Mouse (Mus musculus) midbrain, postnatal 0 days (tissue): ENCODE data around the gene Adcy7. TPM values are rescaled to one million over a fixed set of nuclear protein-coding genes. Genes with fewer than 3 reads are reported as not detected.

Experiments used
- ATAC-seq: fragments of 200-750 bp; cut with Nextera tagmentation; 2 replicates; pipeline ENCODE4 v1.8.0; 2017; ENCODE audit warnings: moderate number of reproducible peaks, mild to moderate bottlenecking, moderate TSS enrichment, moderate library complexity; ENCODE audit not compliant: low FRiP score
- DNase-seq: peaks from one replicate; pipeline ENCODE4 v3.0.0-alpha.2; 2015; ENCODE audit warnings: low spot score
- H3K27ac ChIP-seq: fragments of 300-500 bp; sonication (generic); 2 replicates; pipeline ENCODE4 v1.5.1; 2014; ENCODE audit warnings: low read depth, mild to moderate bottlenecking, low read length, mixed read lengths
- H3K27me3 ChIP-seq: fragments of 300-500 bp; sonication (generic); 2 replicates; pipeline ENCODE4 v1.6.1; 2014; ENCODE audit warnings: low read length, control low read depth, mixed read lengths; ENCODE audit not compliant: insufficient read depth
- H3K36me3 ChIP-seq: fragments of 300-500 bp; sonication (generic); 2 replicates; pipeline ENCODE4 v1.6.1; 2014; ENCODE audit warnings: low read length, control low read depth, mixed read lengths; ENCODE audit not compliant: insufficient read depth
- H3K4me1 ChIP-seq: fragments of 300-500 bp; sonication (generic); 2 replicates; pipeline ENCODE4 v1.6.1; 2014; ENCODE audit warnings: mild to moderate bottlenecking, control low read depth, antibody characterized with exemption, low read length, mixed read lengths; ENCODE audit not compliant: insufficient read depth
- H3K4me2 ChIP-seq: fragments of 300-500 bp; sonication (generic); 2 replicates; pipeline ENCODE4 v1.6.1; 2014; ENCODE audit warnings: low read depth, mild to moderate bottlenecking, low read length, mixed read lengths; ENCODE audit not compliant: poor library complexity, severe bottlenecking
- H3K4me3 ChIP-seq: fragments of 300-500 bp; sonication (generic); 2 replicates; pipeline ENCODE4 v1.5.1; 2014; ENCODE audit warnings: low read depth, mild to moderate bottlenecking, low read length, moderate library complexity
- H3K9ac ChIP-seq: fragments of 300-500 bp; sonication (generic); replicated peaks from 2 replicates; pipeline ENCODE4 v1.6.1; 2014; ENCODE audit warnings: mild to moderate bottlenecking, low read length, moderate library complexity, mixed read lengths; ENCODE audit not compliant: poor library complexity, severe bottlenecking
- H3K9me3 ChIP-seq: fragments of 300-500 bp; sonication (generic); 2 replicates; pipeline ENCODE4 v1.6.1; 2016; ENCODE audit warnings: low read length, control low read depth
- CTCF ChIP-seq: IDR thresholded peaks from 2 replicates; pipeline ENCODE4 v1.5.1; 2016; ENCODE audit warnings: antibody characterized with exemption, mild to moderate bottlenecking
- WGBS: fragments of 180-500 bp; shearing (Covaris S2); extraction: QIAGEN DNeasy Blood & Tissue Kit; methylation state at CpG from one replicate; pipeline ENCODE4 v1.1.7; 2014; 5-methylcytosine and 5-hydroxymethylcytosine counted together
- polyA plus RNA-seq: library from polyadenylated mRNA; unstranded; fragments of >200 nt; fragmentation: Nextera tagmentation; extraction: Ambion mirVana; gene quantifications from 2 replicates; pipeline ENCODE4 v1.2.1, GENCODE M21; 2015
- total RNA-seq: library from RNA; depleted of rRNA; stranded (reverse); fragments of >200 nt; gene quantifications from 2 replicates; pipeline ENCODE4 v1.2.3, GENCODE M21; 2014

Gene Adcy7
- total and polyA plus RNA-seq, 2 experiments from 2014 or later = 11.1 to 21.4 TPM

DNA sequence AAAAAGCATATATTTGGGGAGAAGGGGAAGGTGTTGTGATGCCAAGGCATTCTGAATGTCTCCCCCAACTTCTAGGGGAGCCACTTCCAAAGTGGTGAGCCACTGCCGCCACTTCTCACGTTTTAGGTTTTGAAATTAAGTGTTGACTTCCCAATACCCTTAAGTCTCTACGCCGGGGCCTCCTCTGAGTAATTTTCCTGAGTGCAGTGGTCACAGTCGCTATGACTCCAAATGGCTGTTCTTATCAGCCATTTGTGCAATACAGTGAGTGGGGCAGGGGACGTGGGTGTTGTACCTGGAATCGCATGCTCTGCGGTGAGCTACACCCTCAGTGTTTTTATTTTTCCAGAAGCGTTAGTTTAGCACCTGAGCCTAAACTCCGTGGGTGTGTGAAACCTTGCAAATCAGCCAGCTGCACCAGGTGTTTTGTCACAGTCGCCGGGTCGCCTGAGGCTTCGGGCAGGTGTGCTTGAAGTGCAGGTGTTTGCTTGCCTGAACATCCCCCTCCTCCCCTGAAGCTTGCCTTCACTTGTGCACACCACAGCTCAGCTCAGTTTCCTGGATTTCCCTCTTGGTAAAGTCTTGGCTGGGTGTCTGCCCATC lies 5.3 kb upstream of the Adcy7 start:
- H3K4me3 ChIP-seq = no peak overlapping the region
- 89% methylated on average over 14 of the region's 14 CpGs for WGBS
- no peak overlapping the region for H3K9ac ChIP-seq
- no peaks in the 10 kb centered on the region for H3K4me1 ChIP-seq
- H3K9me3 ChIP-seq = no peaks in the 10 kb centered on the region
- H3K27ac ChIP-seq = no peak overlapping the region
- no peak for DNase-seq
- no peaks in the 10 kb centered on the region for H3K36me3 ChIP-seq
- no peaks in the 10 kb centered on the region for H3K27me3 ChIP-seq
- no peak overlapping the region for H3K4me2 ChIP-seq
- no peak for TF ChIP-seq CTCF
- ATAC-seq = no peak

DNA sequence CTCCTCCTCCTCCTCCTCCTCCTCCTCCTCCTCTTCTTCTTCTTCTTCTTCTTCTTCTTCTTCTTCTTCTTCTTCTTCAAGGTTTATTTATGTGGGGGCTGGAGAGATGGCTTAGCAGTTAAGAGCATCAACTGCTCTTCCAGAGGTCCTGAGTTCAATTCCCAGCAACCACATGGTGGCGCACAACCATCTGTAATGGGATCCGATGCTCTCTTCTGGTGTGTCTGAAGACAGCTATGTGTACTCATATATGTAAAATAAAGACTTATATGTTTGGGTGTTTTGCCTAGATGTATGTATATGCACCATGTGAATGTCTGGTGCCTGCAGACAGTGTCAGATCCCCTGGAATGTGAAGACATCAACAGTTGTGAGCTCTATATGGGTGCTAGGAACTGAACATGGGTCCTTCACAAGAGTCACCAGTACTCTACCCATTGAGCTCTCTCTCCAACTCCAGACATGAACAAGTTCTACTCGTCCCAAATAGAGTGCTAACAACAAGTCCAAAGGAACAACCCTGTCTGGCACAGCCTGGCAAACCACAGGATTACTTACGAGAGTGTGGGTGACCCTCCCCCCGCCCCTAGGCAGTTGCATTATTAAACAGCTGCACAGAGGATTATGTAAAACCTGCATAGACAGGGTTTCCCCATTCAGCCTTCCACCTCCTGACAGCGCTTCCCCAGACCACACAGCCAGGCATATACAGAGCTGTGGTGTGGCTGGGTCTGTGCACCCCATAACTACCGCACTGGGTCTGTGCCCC lies 2.9 kb upstream of the Adcy7 start:
- Histone ChIP-seq H3K4me2 (no peak overlapping the region), H3K27me3 (no peaks in the 10 kb centered on the region), H3K9me3 (no peaks in the 10 kb centered on the region), H3K27ac (no peak overlapping the region), H3K4me1 (peaks cover 5% of the 10 kb centered on the region; the same call in 1 of the 2 replicates), H3K9ac (no peak overlapping the region), H3K4me3 (no peak overlapping the region), H3K36me3 (no peaks in the 10 kb centered on the region)
- no peak for DNase-seq
- 52% methylated on average over 7 of the region's 7 CpGs for WGBS
- peak; percentile 42 for TF ChIP-seq CTCF
- ATAC-seq = no peak

DNA sequence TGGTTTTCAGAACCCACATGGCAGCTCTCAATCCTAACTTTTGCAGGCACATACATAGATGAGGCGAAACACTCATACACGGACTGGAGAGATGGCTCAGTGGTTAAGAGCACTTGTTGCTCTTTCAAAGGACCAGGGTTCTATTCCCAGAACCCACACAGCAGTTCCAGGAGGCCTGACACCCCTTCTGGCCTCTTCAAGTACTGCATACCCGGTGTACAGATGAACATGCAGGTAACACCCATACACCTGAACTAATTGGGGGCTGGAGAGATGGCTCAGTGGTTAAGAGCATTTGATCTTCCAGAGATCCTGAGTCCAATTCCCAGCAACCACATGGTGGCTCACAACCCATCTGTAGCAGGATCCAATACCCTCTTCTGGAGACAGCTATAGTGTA lies 2.1 kb upstream of the Adcy7 start:
- DNase-seq = no peak
- peaks cover 5% of the 10 kb centered on the region; the same call in 1 of the 2 replicates for H3K4me1 ChIP-seq
- TF ChIP-seq CTCF = 0 out of 2 replicates have a peak, but pooled peaks have one; percentile 14
- no peak overlapping the region for H3K4me3 ChIP-seq
- H3K9me3 ChIP-seq = no peaks in the 10 kb centered on the region
- no peak overlapping the region for H3K27ac ChIP-seq
- H3K9ac ChIP-seq = no peak overlapping the region
- H3K27me3 ChIP-seq = no peaks in the 10 kb centered on the region
- no peaks in the 10 kb centered on the region for H3K36me3 ChIP-seq
- WGBS = 76% methylated on average over 3 of the region's 3 CpGs
- no peak for ATAC-seq
- no peak overlapping the region for H3K4me2 ChIP-seq

DNA sequence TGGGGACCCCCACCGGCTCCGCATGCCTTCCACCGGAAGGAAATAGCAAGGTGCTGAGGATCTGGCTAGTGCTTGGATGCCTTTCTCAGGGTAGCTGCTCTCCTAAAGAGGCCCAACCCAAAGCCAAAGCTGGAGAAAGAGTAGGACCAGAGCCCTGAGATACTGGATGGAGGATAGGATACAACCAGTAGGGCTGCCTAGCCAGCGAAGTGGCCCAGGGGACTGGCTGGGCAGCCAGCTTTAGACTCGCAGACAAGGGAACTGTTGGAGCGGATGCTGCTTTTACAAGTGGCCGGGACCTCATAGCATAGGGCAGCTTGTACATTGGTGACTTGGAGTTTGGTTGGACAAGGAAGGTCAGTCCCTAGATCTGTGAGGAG lies 838 bp downstream of the Adcy7 start:
- Histone ChIP-seq H3K4me3 (peak overlapping the region; percentile 54), H3K9ac (peak overlapping the region; percentile 52; the same call in 1 of the 2 replicates), H3K27me3 (no peaks in the 10 kb centered on the region), H3K4me1 (peaks cover 5% of the 10 kb centered on the region; the same call in 1 of the 2 replicates), H3K27ac (no peak overlapping the region), H3K36me3 (no peaks in the 10 kb centered on the region), H3K9me3 (no peaks in the 10 kb centered on the region), H3K4me2 (peak overlapping the region; percentile 92)
- no peak for ATAC-seq
- no peak for DNase-seq
- 74% methylated on average over 7 of the region's 7 CpGs for WGBS
- no peak for TF ChIP-seq CTCF

DNA sequence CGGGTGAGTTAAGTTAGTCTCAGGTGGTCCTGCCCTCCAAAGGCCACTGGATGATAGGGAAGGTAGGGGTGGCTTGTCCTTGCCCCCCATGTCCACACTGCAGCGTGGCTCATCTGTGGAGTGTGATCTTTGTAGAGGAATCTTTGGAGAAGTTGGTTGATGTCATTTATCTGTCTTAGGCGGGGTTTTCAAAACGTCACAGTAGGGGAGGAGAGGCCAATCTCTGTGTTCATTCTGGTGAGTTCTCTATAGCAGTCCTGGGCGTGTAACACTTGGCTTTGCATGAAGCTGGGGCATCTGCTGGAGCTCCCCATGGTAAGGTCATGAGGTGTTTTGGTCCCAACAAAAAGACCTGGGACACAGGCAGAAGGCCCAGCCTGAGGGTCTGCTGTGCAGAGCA lies 1.9 kb downstream of the Adcy7 start:
- no peak for TF ChIP-seq CTCF
- ATAC-seq = no peak
- Histone ChIP-seq H3K9ac (no peak overlapping the region), H3K4me2 (no peak overlapping the region), H3K4me3 (no peak overlapping the region), H3K27ac (no peak overlapping the region), H3K4me1 (peaks cover 5% of the 10 kb centered on the region; the same call in 1 of the 2 replicates), H3K9me3 (no peaks in the 10 kb centered on the region), H3K27me3 (no peaks in the 10 kb centered on the region), H3K36me3 (no peaks in the 10 kb centered on the region)
- WGBS = 91% methylated on average over 5 of the region's 5 CpGs
- DNase-seq = no peak

DNA sequence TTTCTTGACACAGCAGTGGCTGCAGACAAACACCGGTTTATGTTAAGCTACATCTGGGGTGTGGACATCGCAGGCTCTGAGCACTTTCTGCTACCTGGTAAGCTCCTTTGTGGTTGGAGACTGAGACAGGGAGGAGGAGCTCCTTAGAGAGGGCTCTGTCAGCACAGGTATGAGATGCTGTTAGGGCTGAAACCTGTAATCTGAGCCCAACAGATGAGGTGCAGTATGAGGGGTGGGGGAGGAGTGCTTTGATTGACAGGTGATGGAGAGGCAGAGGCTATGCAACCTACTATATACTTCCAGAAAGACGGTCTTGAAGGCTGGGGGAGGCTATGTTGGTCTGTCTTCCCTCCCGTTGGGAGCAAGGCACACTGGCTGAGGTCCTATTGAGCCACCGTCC lies 7.0 kb downstream of the Adcy7 start:
- H3K36me3 ChIP-seq = no peaks in the 10 kb centered on the region
- H3K9ac ChIP-seq = no peak overlapping the region
- H3K27me3 ChIP-seq = no peaks in the 10 kb centered on the region
- H3K4me1 ChIP-seq = no peaks in the 10 kb centered on the region
- no peak for TF ChIP-seq CTCF
- no peak overlapping the region for H3K4me2 ChIP-seq
- no peaks in the 10 kb centered on the region for H3K9me3 ChIP-seq
- no peak for ATAC-seq
- WGBS = 62% methylated on average over 5 of the region's 5 CpGs
- H3K4me3 ChIP-seq = no peak overlapping the region
- DNase-seq = no peak
- no peak overlapping the region for H3K27ac ChIP-seq
